Mouse (Mus musculus) liver, embryonic 16.5 days (tissue): ENCODE measurements at regions not wholly inside any gene's neighbourhood (a gene's known extent, or its start where the extent isn't known, plus 50 kb on each side); places are given as distances from the start of the nearest gene placed in this dataset.
A peak's percentile ranks its signal among the peaks of the same experiment; 100 is the strongest.

ENCODE experiments used
- microRNA counts: library from miRNA; unstranded; fragments of <30 nt; microRNA quantifications from one replicate; lab custom pipeline; 2016
- microRNA-seq: library from miRNA; unstranded; fragments of <30 nt; microRNA quantifications from one replicate; pipeline ENCODE4, GENCODE M21; 2016

MicroRNA genes in the stretch of these regions (microRNA counts, 519-probe panel; counts per million panel counts)
- 1,795 counts per million, percentile 20 among the panel's probes with 10 or more counts for microRNA mmu-miR-100 (lab: Ali Mortazavi, UCI)
- 2,342 counts per million, percentile 52 among the panel's probes with 10 or more counts for microRNA mmu-miR-125b-3p (lab: Ali Mortazavi, UCI)

Small RNA genes in the stretch of these regions (microRNA-seq; reads per million reads assigned to microRNA genes)
- gene Mir100 = 1,428 reads per million, percentile 80 among the genes with 10 or more reads in this experiment
- gene Mir125b-1 = 55.9 reads per million, percentile 48 among the genes with 10 or more reads in this experiment
- 247 reads per million, percentile 63 among the genes with 10 or more reads in this experiment for gene Mirlet7a-2
